Mouse (Mus musculus): Measurements from ENCODE around the gene Hsbp1.
"Not testable (repeated sequence)": the region's sequence is repeated elsewhere in the genome, so short reads cannot be mapped to it uniquely, and the experiment has no call there.

DNA sequence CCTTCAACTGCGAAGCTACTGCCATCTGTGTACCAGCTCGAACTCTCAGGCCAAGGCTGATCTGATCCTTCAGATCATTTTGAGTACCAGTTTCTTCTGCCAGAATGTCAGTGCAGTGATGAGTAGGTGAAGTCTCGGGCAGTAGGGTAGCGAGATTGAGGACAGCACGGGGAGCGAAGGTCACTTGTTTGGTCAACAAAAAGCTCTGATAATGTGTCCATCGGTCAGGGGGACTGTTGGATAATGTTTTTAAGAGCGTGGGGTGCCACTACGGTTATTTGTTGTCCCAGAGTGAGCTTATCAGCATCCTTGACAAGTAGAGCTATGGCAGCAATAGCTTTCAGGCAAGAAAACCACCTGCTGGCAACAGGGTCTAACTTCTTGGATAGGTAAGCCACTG, 30.4 kb downstream of the Hsbp1 start:
- not testable (repeated sequence) for TF ChIP-seq CTCF, POLR2A (IDR thresholded peaks at IDR 0.05; ENCODE audit: insufficient read depth, low read depth, low read length)
